Mouse (Mus musculus) heart, adult 2 months (tissue): ENCODE measurements at regions not wholly inside any gene's neighbourhood (a gene's known extent, or its start where the extent isn't known, plus 50 kb on each side); places are given as distances from the start of the nearest gene placed in this dataset.

Experiments used
- DNase-seq, 2 experiments: peaks; one replicate each; pipeline ENCODE4 v3.0.0; 2021
- H3K27ac ChIP-seq: fragments of 200-600 bp; 2 replicates; pipeline ENCODE4 v1.8.1; 2022
- H3K27me3 ChIP-seq: fragments of 200-500 bp; 2 replicates; pipeline ENCODE4 v1.6.1; 2012; ENCODE audit warnings: mild to moderate bottlenecking, low read length, inconsistent platforms, mixed read lengths; ENCODE audit not compliant: control insufficient read depth, insufficient read depth
- H3K36me3 ChIP-seq: fragments of 200-500 bp; 2 replicates; pipeline ENCODE4 v1.6.1; 2012; ENCODE audit warnings: low read length, inconsistent platforms; ENCODE audit not compliant: control insufficient read depth, insufficient read depth
- H3K4me1 ChIP-seq: fragments of 200-500 bp; 2 replicates; pipeline ENCODE4 v1.6.1; 2011; ENCODE audit warnings: low read length; ENCODE audit not compliant: control insufficient read depth, insufficient read depth
- H3K4me3 ChIP-seq: fragments of 200-600 bp; 2 replicates; pipeline ENCODE4 v1.8.1; 2022
- H3K79me2 ChIP-seq: fragments of 200-500 bp; replicated peaks from 2 replicates; pipeline ENCODE4 v1.6.1; 2012; ENCODE audit warnings: mild to moderate bottlenecking, inconsistent platforms, low read length, moderate library complexity, mixed read lengths; ENCODE audit not compliant: control insufficient read depth, insufficient read depth
- H3K9ac ChIP-seq: fragments of 200-500 bp; 2 replicates; pipeline ENCODE4 v1.6.1; 2012; ENCODE audit warnings: low read depth, mild to moderate bottlenecking, control low read depth, inconsistent platforms, low read length, mixed read lengths
- CTCF ChIP-seq: fragments of 200-600 bp; IDR thresholded peaks from 2 replicates; pipeline ENCODE4 v1.8.1; 2022; ENCODE audit warnings: antibody characterized with exemption, mild to moderate bottlenecking, moderate library complexity
- EP300 ChIP-seq: fragments of 200-500 bp; IDR thresholded peaks from 2 replicates; pipeline ENCODE4 v1.6.1; 2011; ENCODE audit warnings: low read depth, low read length, control low read depth; ENCODE audit not compliant: insufficient read depth
- POLR2A ChIP-seq: fragments of 200-500 bp; IDR thresholded peaks from 2 replicates; pipeline ENCODE4 v1.6.1; 2011; ENCODE audit warnings: mild to moderate bottlenecking, low read depth, low read length, control low read depth; ENCODE audit not compliant: insufficient read depth
- WGBS: fragments of 180-500 bp; shearing (Covaris S2); methylation state at CpG from one replicate; pipeline ENCODE4 v1.1.7; 2018; 5-methylcytosine and 5-hydroxymethylcytosine counted together
- intact Hi-C: fragments of 180-260 bp; cut with DNase I; formaldehyde crosslinking; loops from one replicate; pipeline ENCODE4 v1.15.1; 2025

DNA sequence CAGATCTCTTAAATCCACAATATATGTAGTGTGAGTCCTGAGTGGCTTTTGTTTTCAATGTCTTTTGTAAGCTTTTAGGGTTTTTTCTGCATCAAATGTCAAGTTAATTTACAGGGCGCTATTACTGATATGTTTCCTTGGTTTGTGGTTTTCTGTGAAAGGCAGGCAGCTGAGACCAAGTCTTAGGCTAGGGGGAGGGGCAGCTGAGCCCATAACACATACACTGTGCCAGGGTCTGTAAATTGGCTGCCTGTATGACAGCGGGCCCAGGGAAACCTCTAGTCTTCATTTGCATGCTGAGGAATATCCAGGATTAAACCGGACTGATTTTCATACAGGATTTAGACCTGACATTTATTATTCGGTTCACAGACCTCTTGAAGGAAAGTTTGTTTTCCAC, 353.2 kb upstream of the Tmem161b start:
- Histone ChIP-seq H3K4me1 (no peaks in the 10 kb centered on the region), H3K27me3 (no peaks in the 10 kb centered on the region), H3K9ac (no peak overlapping the region), H3K4me3 (no peak overlapping the region), H3K79me2 (no peaks in the 10 kb centered on the region), H3K27ac (no peak overlapping the region), H3K36me3 (no peaks in the 10 kb centered on the region)
- intact Hi-C loops: no loop called here
- TF ChIP-seq POLR2A (no peak), CTCF (no peak), EP300 (no peak)
- DNase-seq: no peak
- WGBS: 55% methylated on average over 4 of the region's 4 CpGs

- intact Hi-C loops: no loop called here
- H3K9ac ChIP-seq: no peak overlapping the region
- no peaks in the 10 kb centered on the region for H3K27me3 ChIP-seq
- no peak overlapping the region for H3K27ac ChIP-seq
- no peak for TF ChIP-seq CTCF
- DNase-seq: no peak
- H3K79me2 ChIP-seq: no peaks in the 10 kb centered on the region
- 62% methylated on average over 3 of the region's 3 CpGs for WGBS
- H3K4me1 ChIP-seq: no peaks in the 10 kb centered on the region
- H3K36me3 ChIP-seq: no peaks in the 10 kb centered on the region
- H3K4me3 ChIP-seq: no peak overlapping the region
Observed at GRCm38 (mm10) chr13:83872143-83872819, 349.8 kb upstream of the Tmem161b start.

- Histone ChIP-seq H3K4me1 (no peaks in the 10 kb centered on the region), H3K36me3 (no peaks in the 10 kb centered on the region), H3K27ac (no peak overlapping the region), H3K9ac (no peak overlapping the region), H3K79me2 (no peaks in the 10 kb centered on the region), H3K4me3 (no peak overlapping the region), H3K27me3 (no peaks in the 10 kb centered on the region)
- 33% methylated on average over 5 of the region's 5 CpGs for WGBS
- DNase-seq: no peak
- no peak for TF ChIP-seq POLR2A
- intact Hi-C loops: no loop called here
Observed at GRCm38 (mm10) chr13:83872887-83873286, 349.2 kb upstream of the Tmem161b start.

- Histone ChIP-seq H3K27me3 (no peaks in the 10 kb centered on the region), H3K79me2 (no peaks in the 10 kb centered on the region), H3K4me1 (no peaks in the 10 kb centered on the region), H3K9ac (no peak overlapping the region), H3K27ac (no peak overlapping the region), H3K36me3 (no peaks in the 10 kb centered on the region), H3K4me3 (no peak overlapping the region)
- 71% methylated on average over 2 of the region's 2 CpGs for WGBS
- no peak for TF ChIP-seq EP300
- no peak for TF ChIP-seq CTCF
- no peak for TF ChIP-seq POLR2A
- intact Hi-C loops: no loop called here
- DNase-seq: no peak
Observed at GRCm38 (mm10) chr13:83879561-83879960, 342.5 kb upstream of the Tmem161b start.

GRCm38 (mm10) chr13:83880305-83880704, 341.8 kb upstream of the Tmem161b start:
- WGBS: 59% methylated on average over 2 of the region's 2 CpGs
- Histone ChIP-seq H3K27ac (no peak overlapping the region), H3K79me2 (no peaks in the 10 kb centered on the region), H3K4me1 (no peaks in the 10 kb centered on the region), H3K9ac (no peak overlapping the region), H3K4me3 (no peak overlapping the region), H3K27me3 (no peaks in the 10 kb centered on the region), H3K36me3 (no peaks in the 10 kb centered on the region)
- TF ChIP-seq CTCF (no peak), POLR2A (no peak), EP300 (no peak)
- no peak for DNase-seq
- intact Hi-C loops: no loop called here

DNA sequence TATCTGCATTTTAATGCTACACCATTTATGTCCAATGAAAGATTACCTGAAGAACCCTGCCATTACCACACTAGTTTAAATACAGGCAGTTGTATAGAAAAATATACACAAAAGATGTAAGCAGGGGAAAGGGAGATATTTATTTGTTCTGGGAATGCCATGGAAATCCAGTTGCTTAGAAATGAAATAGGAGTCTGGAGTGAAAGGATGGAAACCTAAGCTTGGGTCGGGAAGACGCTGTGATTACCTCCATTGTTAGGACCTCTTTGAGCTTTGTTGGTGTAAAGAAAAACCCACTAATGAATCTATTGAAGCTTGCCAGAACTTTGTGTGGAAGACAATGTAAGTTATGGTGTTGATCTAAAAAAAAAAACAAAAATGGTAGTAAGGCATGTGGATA, 341.3 kb upstream of the Tmem161b start:
- Histone ChIP-seq H3K4me1 (no peaks in the 10 kb centered on the region), H3K27ac (no peak overlapping the region), H3K36me3 (no peaks in the 10 kb centered on the region), H3K27me3 (no peaks in the 10 kb centered on the region), H3K9ac (no peak overlapping the region), H3K79me2 (no peaks in the 10 kb centered on the region), H3K4me3 (no peak overlapping the region)
- TF ChIP-seq POLR2A (no peak), CTCF (no peak), EP300 (no peak)
- DNase-seq: no peak
- intact Hi-C loops: no loop called here
- WGBS: 85% methylated on average over 2 of the region's 2 CpGs
